Mouse (Mus musculus) brown adipose tissue, adult 24 weeks (tissue): ENCODE results near the gene Gm10203. TPM values are rescaled to one million over a fixed set of nuclear protein-coding genes. Genes with fewer than 3 reads are reported as not detected.
A peak's percentile ranks its signal among the peaks of the same experiment; 100 is the strongest.
"Not testable (repeated sequence)": the region's sequence is repeated elsewhere in the genome, so short reads cannot be mapped to it uniquely, and the experiment has no call there.

Experiments used
- H3K27ac ChIP-seq: fragments of 200-500 bp; replicated peaks from 2 replicates; pipeline ENCODE4 v1.5.1; 2012; ENCODE audit warnings: low read depth, mild to moderate bottlenecking, low read length
- H3K4me1 ChIP-seq: fragments of 200-500 bp; 2 replicates; pipeline ENCODE4 v1.6.1; 2012; ENCODE audit warnings: low read length, mixed read lengths; ENCODE audit not compliant: control insufficient read depth, insufficient read depth, insufficient read length
- H3K4me3 ChIP-seq: fragments of 200-500 bp; 2 replicates; pipeline ENCODE4 v1.5.1; 2012; ENCODE audit warnings: low read depth, mild to moderate bottlenecking, low read length, moderate library complexity; ENCODE audit not compliant: insufficient read depth
- polyA plus RNA-seq: library from polyadenylated mRNA; stranded (reverse); fragments of >200 nt; gene quantifications from 2 replicates; pipeline ENCODE4 v1.2.4, GENCODE M21; 2012; ENCODE audit not compliant: missing spikeins, insufficient read depth, insufficient read length

Gene Gm10203
- polyA plus RNA-seq: not detected in 2 replicates

DNA sequence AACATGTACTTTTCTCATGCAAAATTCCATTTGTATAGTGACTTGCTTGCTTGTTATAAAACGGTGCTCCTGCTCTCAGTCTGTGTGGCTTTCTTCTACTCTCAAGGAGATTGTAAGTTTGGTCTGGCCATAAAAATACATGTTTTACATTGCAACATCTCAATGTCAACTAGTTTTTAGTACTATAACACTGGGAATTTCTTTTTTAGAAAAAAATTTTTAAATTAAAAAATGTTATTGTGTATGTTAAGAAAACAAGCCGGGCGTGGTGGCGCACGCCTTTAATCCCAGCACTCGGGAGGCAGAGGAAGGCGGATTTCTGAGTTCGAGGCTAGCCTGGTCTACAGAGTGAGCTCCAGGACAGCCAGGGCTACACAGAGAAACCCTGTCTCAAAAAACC, at the start of gene Gm10203:
Gm10203 (plus strand) TSS at position 301 of the 400 bp plus-strand sequence.
- not testable (repeated sequence) for H3K4me3 ChIP-seq, H3K4me1 ChIP-seq, H3K27ac ChIP-seq

GRCm38 (mm10) chr6:149092406-149092805, 37.6 kb upstream of the Gm10203 start:
- Histone ChIP-seq H3K27ac (no peak overlapping the region), H3K4me3 (no peak overlapping the region), H3K4me1 (no peaks in the 10 kb centered on the region)

DNA sequence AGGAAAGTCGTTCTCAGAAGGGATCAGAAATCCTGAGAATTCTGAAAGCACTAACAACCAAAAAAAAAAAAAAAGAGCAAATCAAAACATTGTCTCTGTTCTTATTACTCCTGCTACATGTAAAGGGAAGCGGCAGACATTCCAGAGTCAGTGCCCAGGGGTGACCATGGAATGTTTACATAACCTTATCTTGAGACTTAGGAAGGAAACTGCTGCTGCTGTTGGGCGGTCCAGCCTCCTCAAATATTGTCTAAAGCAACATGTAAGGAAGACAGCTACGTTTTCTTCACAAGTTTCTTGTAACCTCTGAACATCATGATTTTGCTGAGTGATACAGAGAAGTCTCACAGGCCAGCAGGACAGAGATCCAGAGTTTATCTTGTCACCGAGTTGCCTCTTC, 36.5 kb upstream of the Gm10203 start:
- Histone ChIP-seq H3K4me3 (no peak overlapping the region), H3K27ac (peak overlapping the region; percentile 80)

GRCm38 (mm10) chr6:149094555-149094954, 35.4 kb upstream of the Gm10203 start:
- Histone ChIP-seq H3K4me1 (no peaks in the 10 kb centered on the region), H3K27ac (no peak overlapping the region)

More for the DNA sequence above, 36.5 kb upstream of the Gm10203 start:
- H3K4me1 ChIP-seq: no peaks in the 10 kb centered on the region

GRCm38 (mm10) chr6:149095389-149095788, 34.6 kb upstream of the Gm10203 start:
- Histone ChIP-seq H3K27ac (peak overlapping the region; percentile 33), H3K4me3 (0 out of 2 replicates have a peak overlapping the region, but pooled peaks have one; percentile 10), H3K4me1 (no peaks in the 10 kb centered on the region)

More at GRCm38 (mm10) chr6:149094555-149094954, 35.4 kb upstream of the Gm10203 start:
- H3K4me3 ChIP-seq: no peak overlapping the region

GRCm38 (mm10) chr6:149096233-149096632, 33.7 kb upstream of the Gm10203 start:
- no peaks in the 10 kb centered on the region for H3K4me1 ChIP-seq
- H3K4me3 ChIP-seq: no peak overlapping the region
- H3K27ac ChIP-seq: no peak overlapping the region

GRCm38 (mm10) chr6:149097276-149097675, 32.7 kb upstream of the Gm10203 start:
- no peak overlapping the region for H3K27ac ChIP-seq
- no peak overlapping the region for H3K4me3 ChIP-seq
- H3K4me1 ChIP-seq: no peaks in the 10 kb centered on the region

DNA sequence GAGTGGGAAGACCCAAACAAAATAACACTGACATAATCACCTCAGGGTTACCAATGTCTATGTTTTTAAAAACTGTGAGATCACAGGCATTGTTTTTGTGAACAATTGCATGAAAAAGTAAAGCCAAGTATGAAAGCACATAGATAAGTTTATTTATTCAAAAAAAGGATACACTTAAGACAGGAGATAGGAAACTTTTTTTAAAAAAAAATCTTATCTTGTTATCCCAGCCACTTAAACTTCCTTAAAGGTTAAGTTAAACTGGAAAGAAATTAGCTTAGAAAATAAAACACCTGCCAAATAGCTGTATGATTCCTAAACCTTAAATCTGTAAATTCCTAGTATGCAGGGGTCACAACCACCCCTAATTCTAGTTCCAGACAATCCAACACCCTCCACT, 31.0 kb upstream of the Gm10203 start:
- Histone ChIP-seq H3K4me1 (no peaks in the 10 kb centered on the region), H3K4me3 (no peak overlapping the region), H3K27ac (no peak overlapping the region)

DNA sequence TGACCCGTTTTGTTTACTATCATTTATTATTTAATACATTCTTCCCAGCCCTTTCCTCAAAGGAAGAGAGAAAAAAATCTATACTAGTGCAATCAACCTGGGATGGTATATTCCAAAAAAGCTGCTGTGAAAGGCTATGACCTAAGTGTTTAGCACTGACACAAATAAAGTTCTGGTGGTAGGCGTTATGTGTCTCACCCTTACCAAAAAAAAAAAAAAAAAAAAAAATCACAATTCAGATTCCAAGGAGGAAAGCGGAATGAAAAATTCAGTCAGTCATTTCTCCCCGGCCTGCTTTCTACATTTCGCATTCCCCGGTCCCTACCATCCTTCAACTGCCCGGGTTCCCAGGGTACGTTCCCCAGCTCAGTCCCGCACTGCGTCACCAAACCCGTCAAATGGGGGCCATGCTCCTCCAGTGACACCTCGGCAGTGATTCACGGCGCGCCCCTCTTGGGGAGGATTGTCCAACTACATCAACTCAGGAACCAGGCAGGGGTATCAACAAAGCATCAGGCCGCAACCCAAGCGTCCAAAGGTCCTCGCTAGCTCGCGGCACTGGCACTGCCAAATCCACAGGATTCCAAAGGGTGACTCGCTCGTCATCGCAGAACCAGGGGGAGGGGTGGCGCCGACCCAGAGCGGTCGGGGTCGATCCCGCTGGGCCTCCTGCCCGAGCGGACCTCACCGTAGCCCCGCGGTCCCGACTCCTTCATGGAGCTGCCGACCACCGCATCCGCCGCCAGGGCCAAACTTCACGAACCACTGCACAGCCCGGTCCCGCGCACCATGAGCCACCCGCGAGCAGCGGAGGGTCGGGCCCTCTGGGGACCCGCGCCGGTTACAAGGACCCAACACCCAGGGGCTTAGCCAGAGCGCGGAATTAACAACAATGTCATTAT, 29.5 kb upstream of the Gm10203 start:
- peak overlapping the region; percentile 96 for H3K4me3 ChIP-seq
- H3K4me1 ChIP-seq: no peaks in the 10 kb centered on the region
- H3K27ac ChIP-seq: peak overlapping the region; percentile 93

DNA sequence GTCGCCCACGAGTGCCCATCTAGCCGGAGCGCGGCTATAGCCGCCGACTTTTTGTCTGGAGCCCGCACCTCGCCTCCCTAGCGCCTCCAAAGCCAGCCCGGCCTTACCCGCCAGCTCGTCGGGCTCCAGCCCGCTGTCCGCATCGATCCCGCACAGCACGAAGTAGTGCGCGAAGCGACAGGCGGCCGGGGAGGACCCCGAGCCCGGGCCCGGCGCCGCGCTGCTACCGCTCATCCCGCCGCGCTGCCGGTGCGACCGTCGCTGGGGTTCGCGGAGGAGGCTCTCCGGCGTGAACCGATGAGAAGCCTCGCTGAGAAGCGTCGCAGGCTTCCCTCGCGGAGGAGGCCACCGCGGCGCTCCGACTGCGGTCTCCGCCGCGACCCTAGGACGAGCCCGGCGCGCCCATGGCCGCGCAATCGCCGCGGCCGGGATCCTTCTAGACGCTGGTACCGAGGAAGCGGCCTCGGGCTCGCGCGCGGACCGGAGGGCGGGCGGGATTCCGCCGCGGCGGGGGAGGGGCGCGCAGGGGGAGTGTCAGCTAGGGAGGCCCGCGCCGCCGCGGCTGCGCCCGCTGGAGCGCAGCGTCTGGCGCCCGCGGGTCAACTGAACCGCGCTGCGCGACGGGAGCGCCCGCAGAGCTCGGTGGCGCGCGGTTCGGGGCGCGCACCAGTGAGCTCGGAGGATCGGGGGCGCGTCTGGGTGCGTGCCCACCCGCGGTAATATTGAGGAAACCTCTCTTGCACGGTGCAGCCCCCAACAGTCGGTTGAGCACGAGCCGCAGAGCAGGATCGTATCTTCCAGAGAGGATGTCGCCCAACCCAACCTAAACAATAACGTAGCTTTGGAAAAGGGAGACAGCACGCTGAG, 28.7 kb upstream of the Gm10203 start, which contains the start of gene Dennd5b:
Dennd5b (minus strand) TSS at position 605 of the 867 bp plus-strand sequence.
- H3K4me3 ChIP-seq: peak within 1 kb of the TSS; percentile 96
- H3K27ac ChIP-seq: peak within 1 kb of the TSS; percentile 93
- H3K4me1 ChIP-seq: no peaks in the 10 kb centered on the region

- peak overlapping the region; percentile 96 for H3K4me3 ChIP-seq
- H3K4me1 ChIP-seq: no peaks in the 10 kb centered on the region
- peak overlapping the region; percentile 69 for H3K27ac ChIP-seq
Measured at GRCm38 (mm10) chr6:149101943-149102243, 28.1 kb upstream of the Gm10203 start.

- no peak overlapping the region for H3K27ac ChIP-seq
- H3K4me1 ChIP-seq: no peaks in the 10 kb centered on the region
- H3K4me3 ChIP-seq: no peak overlapping the region
Measured at GRCm38 (mm10) chr6:149103451-149103850, 26.5 kb upstream of the Gm10203 start.

GRCm38 (mm10) chr6:149107615-149108014, 22.4 kb upstream of the Gm10203 start:
- Histone ChIP-seq H3K4me3 (no peak overlapping the region), H3K4me1 (no peaks in the 10 kb centered on the region), H3K27ac (no peak overlapping the region)

- no peak overlapping the region for H3K27ac ChIP-seq
Measured at GRCm38 (mm10) chr6:149108909-149109308, 21.1 kb upstream of the Gm10203 start.

DNA sequence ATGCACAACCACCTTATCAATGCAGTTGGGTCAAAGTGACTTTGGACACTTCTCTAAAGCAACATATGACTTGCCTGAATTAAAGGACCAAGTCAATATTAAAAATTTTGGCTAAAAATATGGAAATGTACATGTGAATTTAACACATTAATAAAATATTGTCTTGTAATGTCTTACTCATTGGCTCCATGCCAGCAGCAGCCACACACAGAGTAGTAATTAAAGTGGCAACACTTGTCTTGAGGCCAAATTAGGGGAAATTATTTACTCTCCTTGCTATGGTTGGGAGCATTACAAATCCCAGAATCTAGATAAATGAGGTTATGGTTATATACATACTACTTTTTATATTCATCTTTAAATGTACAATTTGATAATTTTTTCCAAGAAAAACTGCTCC, 13.0 kb upstream of the Gm10203 start:
- peaks cover 2% of the 10 kb centered on the region; the same call in 1 of the 2 replicates for H3K4me1 ChIP-seq
- no peak overlapping the region for H3K27ac ChIP-seq
- H3K4me3 ChIP-seq: no peak overlapping the region

More at GRCm38 (mm10) chr6:149108909-149109308, 21.1 kb upstream of the Gm10203 start:
- H3K4me1 ChIP-seq: no peaks in the 10 kb centered on the region
- H3K4me3 ChIP-seq: no peak overlapping the region
